ENCODE assay signal across 14 mouse cellular contexts in the genomic region with DNA sequence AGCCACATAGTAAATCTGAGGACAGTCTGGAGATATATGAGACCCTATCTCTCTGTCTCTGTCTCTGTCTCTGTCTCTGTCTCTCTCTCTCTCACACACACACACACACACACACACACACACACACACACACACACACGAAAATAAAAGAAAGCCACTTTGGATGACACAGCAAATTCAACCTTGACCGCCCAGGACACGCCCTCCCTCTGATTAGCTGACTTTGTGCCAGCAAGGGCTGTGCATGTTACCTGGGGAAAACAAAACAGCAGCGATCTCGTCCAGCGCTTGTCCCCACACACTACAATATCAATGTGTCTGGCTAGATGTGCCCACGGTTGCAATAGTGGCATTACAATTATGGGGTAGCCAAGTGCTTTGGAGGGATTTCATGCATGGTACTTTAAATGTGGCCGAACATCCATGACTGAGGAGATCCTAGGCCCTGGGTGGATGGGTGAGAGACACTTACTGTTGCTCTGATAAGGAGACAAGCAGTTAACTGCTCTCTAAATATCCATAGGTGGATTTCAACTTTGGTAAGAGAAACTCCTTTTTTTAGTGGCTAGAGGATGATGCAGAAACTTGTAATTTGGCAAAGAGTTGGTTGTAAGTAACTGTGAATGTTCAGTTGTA. TPM values are rescaled to one million over a fixed set of nuclear protein-coding genes. Genes with fewer than 3 reads are reported as not detected.
A peak's percentile ranks its signal among the peaks of the same experiment; 100 is the strongest.
DNase-seq lines count a peak whose midpoint lies in the region; ATAC-seq and TF ChIP-seq lines count a peak whose summit lies in the region.
"Had no signal": no experiment of that assay in that cellular context is flagged by ENCODE, and none has a peak within 500 bp of the region (broad histone marks: within the 10 kb centered on the region; RNA-seq: fewer than 3 reads in every experiment).

No protein-coding gene starts in this region.

- no peak for ATAC-seq in kidney, embryonic 15.5 days (replicated peaks; ENCODE audit: low FRiP score)
- peak; percentile 75 for ATAC-seq in megakaryocyte-erythroid progenitor cell, adult 5-6 weeks (replicated peaks; ENCODE audit: low FRiP score, low TSS enrichment, poor library complexity, severe bottlenecking)
- ATAC-seq: CD4-positive, CD25-positive, alpha-beta regulatory T cell, adult 4 months; forebrain, postnatal 0 days had no signal

- DNase-seq in kidney, postnatal 4 days: peak; percentile 10 to 12
- DNase-seq in MEL (ENCODE audit: low read depth, low spot score): peak; percentile 71
- DNase-seq in c-Kit-negative CD71-positive TER-119-positive erythroid progenitor cells, embryonic 14.5 days (ENCODE audit: low read depth, low spot score): peak; percentile 17
- DNase-seq in left cerebral cortex, adult 2 months (ENCODE audit: extremely low spot score in 1 of 2, low spot score in 2 of 2): no peak
- DNase-seq in Muller cell, postnatal 12 days (ENCODE audit: inconsistent ontology term): no peak
- DNase-seq: forebrain, postnatal 0 days; heart, adult 11 months; kidney, postnatal 10 days; layer of hippocampus, postnatal 36 days; lung, postnatal 4 days had no signal

- H3K9me3 ChIP-seq in kidney, embryonic 15.5 days (replicated peaks): no peaks in the 10 kb centered on the region
- H3K9me3 ChIP-seq in MEL (replicated peaks; ENCODE audit: insufficient read depth, low read length): no peaks in the 10 kb centered on the region
- H3K9me3 ChIP-seq: limb, embryonic 15.5 days had no signal

- H3K4me2 ChIP-seq in kidney, embryonic 15.5 days: no peak overlapping the region
- H3K4me2 ChIP-seq: limb, embryonic 15.5 days had no signal

- no peak for TF ChIP-seq CTCF in MEL (IDR thresholded peaks at IDR 0.05 in 2 of 3, conservative IDR thresholded peaks at IDR 0.05 in 1 of 3; ENCODE audit: control insufficient read depth in 1 of 3, insufficient read depth in 1 of 3, low read depth in 2 of 3, low read length in 3 of 3, poor library complexity in 1 of 3, severe bottlenecking in 1 of 3)
- TF ChIP-seq CTCF in left cerebral cortex, adult 2 months (IDR thresholded peaks at IDR 0.05): no peak

- H3K4me1 ChIP-seq in kidney, embryonic 15.5 days: no peaks in the 10 kb centered on the region
- peaks cover 0 to 16% of the 10 kb centered on the region in 2 experiments; a peak in 3 of 4 replicates for H3K4me1 ChIP-seq in MEL (ENCODE audit: control insufficient read depth in 1 of 2, insufficient read depth in 2 of 2, low read length in 2 of 2)
- H3K4me1 ChIP-seq: limb, embryonic 15.5 days had no signal

- H3K36me3 ChIP-seq in kidney, embryonic 15.5 days: no peaks in the 10 kb centered on the region
- H3K36me3 ChIP-seq in MEL (ENCODE audit: control insufficient read depth in 1 of 2, insufficient read depth in 2 of 2, low read length in 2 of 2): peaks cover 0 to 13% of the 10 kb centered on the region in 2 experiments; a peak in 2 of 4 replicates
- H3K36me3 ChIP-seq: limb, embryonic 15.5 days had no signal

- TF ChIP-seq EP300 in MEL (IDR thresholded peaks at IDR 0.05; ENCODE audit: low read depth in 1 of 2, low read length in 2 of 2): no peak

- no peaks in the 10 kb centered on the region for H3K79me2 ChIP-seq in MEL (ENCODE audit: control insufficient read depth, insufficient read depth, low read length, poor library complexity)

- TF ChIP-seq RAD21 in MEL (IDR thresholded peaks at IDR 0.05; ENCODE audit: low read depth, low read length): no peak

- no peak overlapping the region for H3K27ac ChIP-seq in kidney, embryonic 15.5 days
- no peak overlapping the region for H3K27ac ChIP-seq in MEL (ENCODE audit: control insufficient read depth, low read depth, low read length)
- H3K27ac ChIP-seq in left cerebral cortex, adult 2 months: no peak overlapping the region
- H3K27ac ChIP-seq: limb, embryonic 15.5 days had no signal

- 82% methylated on average over 8 of the region's 8 CpGs for WGBS in kidney, embryonic 15.5 days

- no peak overlapping the region for H3K9ac ChIP-seq in kidney, embryonic 15.5 days
- H3K9ac ChIP-seq in MEL (ENCODE audit: control insufficient read depth, low read depth, low read length, poor library complexity, severe bottlenecking): no peak overlapping the region
- H3K9ac ChIP-seq: forebrain, postnatal 0 days; limb, embryonic 15.5 days had no signal

- intact Hi-C loops in left cerebral cortex, adult 2 months (cut with DNase I): no loop called here

- H3K4me3 ChIP-seq in kidney, embryonic 15.5 days (replicated peaks): no peak overlapping the region
- peak overlapping the region; percentile 26 to 31; a peak in 3 of 4 replicates for H3K4me3 ChIP-seq in MEL (ENCODE audit: control insufficient read depth in 1 of 2, insufficient read depth in 1 of 2, low read depth in 2 of 2, low read length in 2 of 2)
- no peak overlapping the region for H3K4me3 ChIP-seq in left cerebral cortex, adult 2 months
- H3K4me3 ChIP-seq: limb, embryonic 15.5 days had no signal

- no peak for TF ChIP-seq POLR2A in MEL (IDR thresholded peaks at IDR 0.05; ENCODE audit: control insufficient read depth in 1 of 2, insufficient read depth in 1 of 2, low read depth in 1 of 2, low read length in 2 of 2, poor library complexity in 1 of 2)

- no peaks in the 10 kb centered on the region for H3K27me3 ChIP-seq in kidney, embryonic 15.5 days
- H3K27me3 ChIP-seq in MEL (ENCODE audit: control insufficient read depth in 1 of 2, insufficient read depth in 2 of 2, low read length in 2 of 2): no peaks in the 10 kb centered on the region
- H3K27me3 ChIP-seq: limb, embryonic 15.5 days had no signal

TF ChIP-seq in MEL, 35 proteins besides CTCF, POLR2A, EP300 and RAD21:
- 0 out of 2 replicates have a peak, but pooled peaks have one; percentile 21 for TF ChIP-seq ETS1 (IDR thresholded peaks at IDR 0.05; ENCODE audit: low read depth, low read length)
- TF ChIP-seq HCFC1 (IDR thresholded peaks at IDR 0.05; ENCODE audit: low read depth, low read length): no peak
- TF ChIP-seq MAFK (IDR thresholded peaks at IDR 0.05; ENCODE audit: borderline replicate concordance, low read depth, low read length): no peak
- TF ChIP-seq ZKSCAN1 (IDR thresholded peaks at IDR 0.05; ENCODE audit: low read depth, low read length): no peak
- TF ChIP-seq E2F4 (IDR thresholded peaks at IDR 0.05; ENCODE audit: borderline replicate concordance, low read depth, low read length): no peak

RNA-seq across cellular contexts. Expression of gene Tmem230, which starts 39.2 kb away (rescaled TPM):
- polyA plus RNA-seq in kidney, embryonic 15.5 days (2015; fragmentation: Nextera tagmentation; extraction: Ambion mirVana): 44.3 and 45.8 TPM in 2 replicates
- total RNA-seq in MEL (2012; rRNA removed): 8.3 and 9.1 TPM in 2 replicates
- polyA plus RNA-seq in MEL (2012; ENCODE audit: insufficient read depth in 1 of 2, insufficient read length in 2 of 2, low read depth in 1 of 2, low replicate concordance in 2 of 2, missing spikeins in 1 of 2): 10 to 100 TPM in 1 of 2 experiments, not detected in 1; 21.5 TPM
- 29.5 and 41.7 TPM in 2 replicates for total RNA-seq in megakaryocyte-erythroid progenitor cell, adult 5-6 weeks (2014; fragmentation: Nextera tagmentation)
- total RNA-seq in megakaryocyte-erythroid progenitor cell, adult 5-6 weeks (2017): 24.2 and 28.3 TPM in 2 replicates
- 10 to 100 TPM; 30.4 to 30.7 TPM for total RNA-seq in left cerebral cortex, adult 2 months (2021)

RNA-seq across cellular contexts. Expression of gene Pcna, which starts 44.8 kb away (rescaled TPM):
- polyA plus RNA-seq in kidney, embryonic 15.5 days (2015; fragmentation: Nextera tagmentation; extraction: Ambion mirVana): 263 and 284 TPM in 2 replicates
- total RNA-seq in MEL (2012; rRNA removed): 398 and 427 TPM in 2 replicates
- 100 to 1,000 TPM; 308 to 541 TPM for polyA plus RNA-seq in MEL (2012; ENCODE audit: insufficient read depth in 1 of 2, insufficient read length in 2 of 2, low read depth in 1 of 2, low replicate concordance in 2 of 2, missing spikeins in 1 of 2)
- total RNA-seq in megakaryocyte-erythroid progenitor cell, adult 5-6 weeks (2014; fragmentation: Nextera tagmentation): 722 and 749 TPM in 2 replicates
- total RNA-seq in megakaryocyte-erythroid progenitor cell, adult 5-6 weeks (2017): 719 and 736 TPM in 2 replicates
- total RNA-seq in left cerebral cortex, adult 2 months (2021): 10 to 100 TPM; 44.5 to 49.6 TPM

RNA-seq across cellular contexts. Expression of gene Cds2, which starts 54.6 kb away (rescaled TPM):
- 19.8 and 30.2 TPM in 2 replicates for polyA plus RNA-seq in kidney, embryonic 15.5 days (2015; fragmentation: Nextera tagmentation; extraction: Ambion mirVana)
- 8.8 and 10.3 TPM in 2 replicates for total RNA-seq in MEL (2012; rRNA removed)
- 10 to 100 TPM in 1 of 2 experiments, not detected in 1; 28.5 TPM for polyA plus RNA-seq in MEL (2012; ENCODE audit: insufficient read depth in 1 of 2, insufficient read length in 2 of 2, low read depth in 1 of 2, low replicate concordance in 2 of 2, missing spikeins in 1 of 2)
- total RNA-seq in megakaryocyte-erythroid progenitor cell, adult 5-6 weeks (2014; fragmentation: Nextera tagmentation): 15.0 and 15.6 TPM in 2 replicates
- total RNA-seq in megakaryocyte-erythroid progenitor cell, adult 5-6 weeks (2017): 10.9 and 26.8 TPM in 2 replicates
- 100 to 1,000 TPM; 262 to 266 TPM for total RNA-seq in left cerebral cortex, adult 2 months (2021)

Comparison
In these comparisons a context has a peak if more than half of its experiments do, and no peak if none do; other contexts are left out.
1. DNase-seq: peak in kidney, postnatal 4 days (2 of 2), MEL (single experiment) and c-Kit-negative CD71-positive TER-119-positive erythroid progenitor cells, embryonic 14.5 days (single experiment); none in left cerebral cortex, adult 2 months (0 of 2) and Muller cell, postnatal 12 days (single experiment).
2. H3K4me3 ChIP-seq: peak in MEL (2 of 2); none in kidney, embryonic 15.5 days (single experiment) and left cerebral cortex, adult 2 months (single experiment).
3. RNA of gene Cds2, which starts 54.6 kb away (total RNA-seq): 262 to 266 TPM in left cerebral cortex, adult 2 months; 10.9 to 26.8 TPM in megakaryocyte-erythroid progenitor cell, adult 5-6 weeks and 8.8 to 10.3 TPM in MEL; every median in the first group is over 4 times any median in the second.